Mouse (Mus musculus) limb, embryonic 11.5 days (tissue): ENCODE data around the gene Tns4. TPM values are rescaled to one million over a fixed set of nuclear protein-coding genes. Genes with fewer than 3 reads are reported as not detected.

Source experiments
- ATAC-seq: fragments of 200-750 bp; cut with Nextera tagmentation; 2 replicates; pipeline ENCODE4 v1.8.0; 2017; ENCODE audit warnings: low read depth; ENCODE audit not compliant: insufficient number of reproducible peaks, low FRiP score, low TSS enrichment
- DNase-seq: peaks from one replicate; pipeline ENCODE4 v3.0.0-alpha.2; 2015; ENCODE audit warnings: low spot score
- H3K27ac ChIP-seq: fragments of 300-500 bp; sonication (generic); replicated peaks from 2 replicates; pipeline ENCODE4 v1.5.1; 2014; ENCODE audit warnings: low read depth, mild to moderate bottlenecking, low read length
- H3K27me3 ChIP-seq: fragments of 300-500 bp; sonication (generic); 2 replicates; pipeline ENCODE4 v1.6.1; 2014; ENCODE audit warnings: mild to moderate bottlenecking, low read length, mixed read lengths; ENCODE audit not compliant: control insufficient read depth, insufficient read depth
- H3K36me3 ChIP-seq: fragments of 300-500 bp; sonication (generic); 2 replicates; pipeline ENCODE4 v1.6.1; 2014; ENCODE audit warnings: mild to moderate bottlenecking, low read length, moderate library complexity, mixed read lengths; ENCODE audit not compliant: control insufficient read depth, insufficient read depth
- H3K4me1 ChIP-seq: fragments of 300-500 bp; sonication (generic); 2 replicates; pipeline ENCODE4 v1.6.1; 2014; ENCODE audit warnings: low read length, mixed read lengths; ENCODE audit not compliant: control insufficient read depth, insufficient read depth
- H3K4me2 ChIP-seq: fragments of 300-500 bp; sonication (generic); 2 replicates; pipeline ENCODE4 v1.6.1; 2014; ENCODE audit warnings: low read depth, mild to moderate bottlenecking, moderate library complexity; ENCODE audit not compliant: severe bottlenecking
- H3K4me3 ChIP-seq: fragments of 300-500 bp; sonication (generic); 2 replicates; pipeline ENCODE4 v1.5.1; 2014; ENCODE audit warnings: low read depth, low read length
- H3K9ac ChIP-seq: fragments of 300-500 bp; sonication (generic); 2 replicates; pipeline ENCODE4 v1.6.1; 2014; ENCODE audit warnings: mild to moderate bottlenecking, low read length
- H3K9me3 ChIP-seq: fragments of 300-500 bp; sonication (generic); 2 replicates; pipeline ENCODE4 v1.6.1; 2016; ENCODE audit warnings: low read length; ENCODE audit not compliant: control insufficient read depth
- WGBS: fragments of 180-500 bp; shearing (Covaris S2); extraction: QIAGEN DNeasy Blood & Tissue Kit; methylation state at CpG from one replicate; pipeline ENCODE4 v1.1.7; 2014; 5-methylcytosine and 5-hydroxymethylcytosine counted together
- polyA plus RNA-seq: library from polyadenylated mRNA; unstranded; fragments of >200 nt; fragmentation: Nextera tagmentation; extraction: Ambion mirVana; gene quantifications from 2 replicates; pipeline ENCODE4 v1.2.1, GENCODE M21; 2014

The Tns4 gene
- 1.2 and 1.6 TPM in 2 replicates for polyA plus RNA-seq

GRCm38 (mm10) chr11:99089077-99089601 lies at the start of gene Tns4:
Tns4 (minus strand) TSS chr11:99089306.
- ATAC-seq = no peak
- Histone ChIP-seq H3K36me3 (no peaks in the 10 kb centered on the region), H3K4me2 (no peak within 1 kb of the TSS), H3K9me3 (no peaks in the 10 kb centered on the region), H3K9ac (no peak within 1 kb of the TSS; the same call in 1 of the 2 replicates), H3K27me3 (no peaks in the 10 kb centered on the region), H3K4me3 (no peak within 1 kb of the TSS), H3K4me1 (peaks cover 6% of the 10 kb centered on the region), H3K27ac (0 out of 2 replicates have a peak within 1 kb of the TSS, but pooled peaks have one; percentile 18)
- no peak for DNase-seq
- 57% methylated on average over 14 of the region's 14 CpGs for WGBS

GRCm38 (mm10) chr11:99137385-99137784 lies 48.3 kb upstream of the Tns4 start:
- DNase-seq (no peak), ATAC-seq (no peak)
- H3K9me3 ChIP-seq = no peaks in the 10 kb centered on the region
- no peak overlapping the region for H3K4me2 ChIP-seq
- H3K4me3 ChIP-seq = no peak overlapping the region
- H3K9ac ChIP-seq = no peak overlapping the region
- no peak overlapping the region for H3K27ac ChIP-seq
- 96% methylated on average over 3 of the region's 4 CpGs for WGBS
- H3K27me3 ChIP-seq = no peaks in the 10 kb centered on the region
- no peaks in the 10 kb centered on the region for H3K36me3 ChIP-seq
- peaks cover 49% of the 10 kb centered on the region for H3K4me1 ChIP-seq

DNA sequence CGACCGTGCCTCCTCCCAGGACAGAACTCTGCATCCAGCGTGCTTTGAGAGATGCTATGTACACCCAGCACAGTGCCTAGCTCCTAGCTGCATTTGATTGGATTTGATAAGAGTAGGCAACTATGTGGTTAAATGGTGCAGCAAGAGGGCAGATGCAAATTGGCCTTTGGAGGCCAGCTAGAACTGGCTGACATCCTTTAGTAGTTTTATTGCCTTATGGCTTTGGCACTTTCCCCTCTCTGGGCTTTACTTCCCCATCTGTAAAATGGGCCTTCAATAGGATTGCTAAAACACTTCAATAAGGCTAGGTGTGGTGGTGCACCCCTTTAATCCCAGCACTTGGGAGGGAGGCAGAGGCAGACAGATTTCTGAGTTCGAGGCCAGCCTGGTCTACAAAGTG lies 47.9 kb upstream of the Tns4 start:
- Histone ChIP-seq H3K27ac (peak overlapping the region; percentile 52; the same call in 1 of the 2 replicates), H3K4me3 (no peak overlapping the region), H3K27me3 (no peaks in the 10 kb centered on the region), H3K4me2 (no peak overlapping the region), H3K4me1 (peaks cover 49% of the 10 kb centered on the region), H3K9ac (no peak overlapping the region), H3K36me3 (no peaks in the 10 kb centered on the region), H3K9me3 (no peaks in the 10 kb centered on the region)
- 70% methylated on average over 4 of the region's 4 CpGs for WGBS
- DNase-seq = no peak
- no peak for ATAC-seq

DNA sequence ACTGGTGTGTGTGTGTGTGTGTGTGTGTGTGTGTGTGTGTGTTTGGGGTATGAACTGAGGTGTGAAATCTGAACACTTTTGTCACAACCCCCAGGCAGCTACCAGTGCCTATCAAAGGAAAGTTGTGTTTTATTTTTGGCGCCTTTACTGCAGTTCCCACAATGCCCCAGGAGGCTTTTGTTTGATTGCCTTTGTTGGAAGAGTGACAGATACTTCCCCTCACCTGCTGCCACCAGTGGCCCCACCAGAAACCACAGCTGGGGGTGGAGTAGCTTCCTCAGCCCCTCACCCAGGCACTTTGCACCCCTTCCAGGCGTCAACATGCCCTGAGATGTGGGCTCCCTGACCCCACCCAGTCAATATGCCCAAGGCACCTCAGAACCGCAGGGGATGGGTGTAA lies 47.3 kb upstream of the Tns4 start:
- no peaks in the 10 kb centered on the region for H3K36me3 ChIP-seq
- no peak overlapping the region for H3K9ac ChIP-seq
- no peak overlapping the region for H3K4me2 ChIP-seq
- no peak overlapping the region for H3K4me3 ChIP-seq
- no peaks in the 10 kb centered on the region for H3K9me3 ChIP-seq
- H3K4me1 ChIP-seq = peaks cover 50% of the 10 kb centered on the region
- WGBS = 67% methylated on average over 3 of the region's 3 CpGs
- DNase-seq (no peak), ATAC-seq (no peak)
- H3K27ac ChIP-seq = peak overlapping the region; percentile 52; the same call in 1 of the 2 replicates
- H3K27me3 ChIP-seq = no peaks in the 10 kb centered on the region

DNA sequence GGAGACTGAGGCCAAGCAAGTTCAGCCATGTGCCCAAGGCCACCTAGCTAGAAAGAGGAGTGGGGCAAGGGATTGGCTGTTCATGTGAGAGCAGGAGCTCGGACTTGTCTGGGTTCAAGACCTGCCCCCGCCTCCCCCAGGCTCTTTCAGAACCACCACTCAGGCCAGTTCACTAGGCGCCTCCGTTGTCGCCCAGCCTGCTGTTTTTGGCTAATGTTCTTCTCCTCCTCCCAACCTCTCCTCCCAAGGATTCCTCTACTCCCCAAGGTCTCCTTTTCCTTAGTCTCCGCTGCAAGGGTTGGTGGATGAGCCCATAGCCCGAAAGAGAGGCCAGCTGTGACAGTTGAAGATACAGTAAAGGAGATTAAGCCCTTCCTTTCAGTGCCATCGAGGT lies 45.9 kb upstream of the Tns4 start:
- Histone ChIP-seq H3K4me1 (peaks cover 52% of the 10 kb centered on the region), H3K36me3 (no peaks in the 10 kb centered on the region), H3K9me3 (no peaks in the 10 kb centered on the region), H3K4me3 (no peak overlapping the region), H3K4me2 (no peak overlapping the region), H3K27ac (peak overlapping the region; percentile 92), H3K9ac (peak overlapping the region; percentile 27; the same call in 1 of the 2 replicates), H3K27me3 (no peaks in the 10 kb centered on the region)
- WGBS = 54% methylated on average over 8 of the region's 8 CpGs
- DNase-seq (no peak), ATAC-seq (no peak)

- WGBS = 24% methylated on average over 15 of the region's 15 CpGs
- 0 out of 2 replicates have a peak, but pooled peaks have one; percentile 24 for ATAC-seq
- DNase-seq = peak; percentile 70
- H3K4me2 ChIP-seq = 0 out of 2 replicates have a peak overlapping the region, but pooled peaks have one; percentile 10
- peak overlapping the region; percentile 27 for H3K9ac ChIP-seq
- H3K27me3 ChIP-seq = no peaks in the 10 kb centered on the region
- no peak overlapping the region for H3K4me3 ChIP-seq
- peaks cover 52% of the 10 kb centered on the region for H3K4me1 ChIP-seq
- no peaks in the 10 kb centered on the region for H3K36me3 ChIP-seq
- H3K27ac ChIP-seq = peak overlapping the region; percentile 92
- no peaks in the 10 kb centered on the region for H3K9me3 ChIP-seq
These were observed 45.4 kb upstream of the Tns4 start for GRCm38 (mm10) chr11:99134266-99135046.

- H3K4me1 ChIP-seq = peaks cover 50% of the 10 kb centered on the region
- no peak overlapping the region for H3K9ac ChIP-seq
- WGBS = 6% methylated on average over 4 of the region's 5 CpGs
- no peak overlapping the region for H3K4me3 ChIP-seq
- DNase-seq = no peak
- H3K4me2 ChIP-seq = peak overlapping the region; percentile 12; the same call in 1 of the 2 replicates
- H3K27ac ChIP-seq = peak overlapping the region; percentile 92
- H3K27me3 ChIP-seq = no peaks in the 10 kb centered on the region
- no peak for ATAC-seq
- H3K36me3 ChIP-seq = no peaks in the 10 kb centered on the region
- no peaks in the 10 kb centered on the region for H3K9me3 ChIP-seq
These were observed 44.3 kb upstream of the Tns4 start for GRCm38 (mm10) chr11:99133285-99133897.

- peak overlapping the region; percentile 49 for H3K9ac ChIP-seq
- DNase-seq (peak; percentile 79), ATAC-seq (peak; percentile 61)
- H3K4me2 ChIP-seq = peak overlapping the region; percentile 36
- H3K4me3 ChIP-seq = peak overlapping the region; percentile 5; the same call in 1 of the 2 replicates
- H3K4me1 ChIP-seq = peaks cover 54% of the 10 kb centered on the region
- no peaks in the 10 kb centered on the region for H3K36me3 ChIP-seq
- peak overlapping the region; percentile 87 for H3K27ac ChIP-seq
- H3K27me3 ChIP-seq = no peaks in the 10 kb centered on the region
- H3K9me3 ChIP-seq = no peaks in the 10 kb centered on the region
- 2% methylated on average over 11 of the region's 11 CpGs for WGBS
These were observed 43.1 kb upstream of the Tns4 start for GRCm38 (mm10) chr11:99132091-99132730.
